Mouse (Mus musculus): ENCODE data around the gene Mfsd6. TPM values are rescaled to one million over a fixed set of nuclear protein-coding genes. Genes with fewer than 3 reads are reported as not detected.

Mfsd6 gene
- total and polyA plus RNA-seq, 3 experiments, result 0.36 to 0.89 (median 0.47) TPM

GRCm38 (mm10) chr1:52640736-52641135 is 86.5 kb downstream of the Mfsd6 start:
- no peak for TF ChIP-seq ZNF384 (IDR thresholded peaks at IDR 0.05; ENCODE audit: low read depth, low read length)
- TF ChIP-seq IRF4 (IDR thresholded peaks at IDR 0.05; ENCODE audit: low read depth, low read length), result no peak
- TF ChIP-seq UBTF (IDR thresholded peaks at IDR 0.05; ENCODE audit: low read depth, low read length), result no peak
- no peak for TF ChIP-seq TBP (conservative IDR thresholded peaks at IDR 0.05; ENCODE audit: low read depth, low read length)
- no peak for TF ChIP-seq MEF2A (IDR thresholded peaks at IDR 0.05; ENCODE audit: borderline replicate concordance, low read depth, low read length)
- TF ChIP-seq ZKSCAN1 (IDR thresholded peaks at IDR 0.05; ENCODE audit: borderline replicate concordance, low read depth, low read length), result no peak
- TF ChIP-seq USF2 (conservative IDR thresholded peaks at IDR 0.05; ENCODE audit: low read depth, low read length), result no peak
- no peak for TF ChIP-seq ZMIZ1 (IDR thresholded peaks at IDR 0.05; ENCODE audit: low read depth, low read length)
- no peak for TF ChIP-seq USF1 (IDR thresholded peaks at IDR 0.05; ENCODE audit: low read depth, low read length)
- TF ChIP-seq RCOR1 (conservative IDR thresholded peaks at IDR 0.05; ENCODE audit: low read depth, low read length), result no peak
- TF ChIP-seq CTCF (conservative IDR thresholded peaks at IDR 0.05 in 1 of 2, IDR thresholded peaks at IDR 0.05 in 1 of 2; ENCODE audit: low read depth in 2 of 2, low read length in 2 of 2), result no peak
- no peak for TF ChIP-seq CHD2 (IDR thresholded peaks at IDR 0.05; ENCODE audit: low read length)
- Histone ChIP-seq H3K36me3 (replicated peaks in 1 of 2; ENCODE audit: control insufficient read depth in 1 of 2, insufficient read depth in 1 of 2, low read length in 1 of 2) (peaks cover 14 to 82% of the 10 kb centered on the region in 2 experiments), H3K27me3 (replicated peaks) (no peaks in the 10 kb centered on the region), H3K27ac (ENCODE audit: insufficient read depth, low read depth) (no peak overlapping the region), H3K79me2 (replicated peaks; ENCODE audit: control insufficient read depth, extremely low read depth, insufficient read depth, poor library complexity, severe bottlenecking) (0 out of 2 replicates have a peak, but pooled peaks cover 2% of the 10 kb centered on the region), H3K4me2 (ENCODE audit: insufficient read depth, low read depth, poor library complexity, severe bottlenecking) (no peak overlapping the region), H3K9ac (ENCODE audit: insufficient read depth, low read depth) (no peak overlapping the region), H3K9me3 (replicated peaks; ENCODE audit: low read length) (no peaks in the 10 kb centered on the region), H3K4me1 (ENCODE audit: control insufficient read depth in 1 of 2, insufficient read depth in 2 of 2) (peaks cover 7 to 41% of the 10 kb centered on the region in 2 experiments; a peak in 3 of 4 replicates), H3K4me3 (replicated peaks in 1 of 3; ENCODE audit: low read depth in 2 of 3, low read length in 2 of 3, poor library complexity in 1 of 3) (no peak overlapping the region)
- dilution Hi-C loops (cut with MboI; ENCODE audit: extremely low pct_ligation_motif_present, extremely low pct_unique_long_range_greater_than_20kb, low sequenced_read_pairs) (no loop called here), in situ Hi-C loops (cut with MboI; ENCODE audit: low pct_ligation_motif_present, low pct_unique_long_range_greater_than_20kb, low sequenced_read_pairs) (loop anchor here (25.0 kb wide), 4 partner anchors 222 to 528 kb away; partner anchors contain the start of gene Stat1)
- no peak for DNase-seq (ENCODE audit: extremely low read depth)

DNA sequence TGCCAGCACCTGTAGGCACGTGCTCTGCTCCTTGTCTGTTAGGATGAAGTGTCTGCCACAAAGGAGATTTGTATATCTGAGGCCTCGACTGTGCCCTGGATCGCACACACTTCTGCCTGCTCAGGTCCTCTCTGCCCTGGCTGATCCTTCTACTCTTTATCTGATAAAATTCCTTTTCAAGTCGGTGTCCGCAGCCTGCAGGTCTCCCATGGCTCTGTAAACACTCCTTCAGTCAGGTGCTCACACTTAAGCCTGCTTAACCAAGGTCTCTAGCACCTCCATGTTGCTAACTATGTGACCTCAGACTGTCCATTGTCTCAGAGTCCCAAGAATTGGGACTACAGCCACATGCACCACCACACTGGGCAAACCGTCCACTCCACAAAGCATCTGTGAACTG is 87.0 kb downstream of the Mfsd6 start:
- Histone ChIP-seq H3K27me3 (replicated peaks) (no peaks in the 10 kb centered on the region), H3K9me3 (replicated peaks; ENCODE audit: low read length) (no peaks in the 10 kb centered on the region), H3K4me2 (ENCODE audit: insufficient read depth, low read depth, poor library complexity, severe bottlenecking) (no peak overlapping the region), H3K36me3 (replicated peaks in 1 of 2; ENCODE audit: control insufficient read depth in 1 of 2, insufficient read depth in 1 of 2, low read length in 1 of 2) (peaks cover 13 to 81% of the 10 kb centered on the region in 2 experiments), H3K4me1 (ENCODE audit: control insufficient read depth in 1 of 2, insufficient read depth in 2 of 2) (peaks cover 7 to 44% of the 10 kb centered on the region in 2 experiments; a peak in 3 of 4 replicates), H3K4me3 (replicated peaks in 1 of 3; ENCODE audit: low read depth in 2 of 3, low read length in 2 of 3, poor library complexity in 1 of 3) (no peak overlapping the region), H3K9ac (ENCODE audit: insufficient read depth, low read depth) (no peak overlapping the region), H3K27ac (ENCODE audit: insufficient read depth, low read depth) (no peak overlapping the region), H3K79me2 (replicated peaks; ENCODE audit: control insufficient read depth, extremely low read depth, insufficient read depth, poor library complexity, severe bottlenecking) (0 out of 2 replicates have a peak, but pooled peaks cover 2% of the 10 kb centered on the region)
- no peak for TF ChIP-seq GABPA (IDR thresholded peaks at IDR 0.05; ENCODE audit: insufficient replicate concordance, low read depth, low read length)
- no peak for TF ChIP-seq KAT2A (IDR thresholded peaks at IDR 0.05; ENCODE audit: insufficient replicate concordance, low read length)
- no peak for TF ChIP-seq JUND (conservative IDR thresholded peaks at IDR 0.05; ENCODE audit: low read depth, low read length)
- TF ChIP-seq CHD2 (IDR thresholded peaks at IDR 0.05; ENCODE audit: low read length), result no peak
- DNase-seq (ENCODE audit: extremely low read depth), result no peak
- in situ Hi-C loops (cut with MboI; ENCODE audit: low pct_ligation_motif_present, low pct_unique_long_range_greater_than_20kb, low sequenced_read_pairs), result loop anchor here (25.0 kb wide), 4 partner anchors 222 to 528 kb away; partner anchors contain the start of gene Stat1
- dilution Hi-C loops (cut with MboI; ENCODE audit: extremely low pct_ligation_motif_present, extremely low pct_unique_long_range_greater_than_20kb, low sequenced_read_pairs), result no loop called here
